Mouse (Mus musculus) CD8-positive naive resting alpha-beta T cell, adult 2 months (primary cell): ENCODE data around the gene Gm10053.
"Not testable (repeated sequence)": the region's sequence is repeated elsewhere in the genome, so short reads cannot be mapped to it uniquely, and the experiment has no call there.

Experiments
- DNase-seq, 2 experiments: peaks; one replicate each; pipeline ENCODE4 v3.0.0; 2022; ENCODE audit warnings: low read depth in 2 of 2, low spot score in 2 of 2

Gene Gm10053

GRCm38 (mm10) chr19:24875129-24875870, at the start of gene Gm10053:
TSS of gene Gm10053 (plus strand) at chr19:24875686.
- DNase-seq: not testable (repeated sequence)

- DNase-seq: no peak
These were observed 33.4 kb upstream of the Gm10053 start for GRCm38 (mm10) chr19:24842080-24842479.

- DNase-seq: no peak
These were observed 30.4 kb upstream of the Gm10053 start for GRCm38 (mm10) chr19:24845007-24845546.

- DNase-seq: no peak
These were observed 27.1 kb upstream of the Gm10053 start for GRCm38 (mm10) chr19:24848345-24848744.

GRCm38 (mm10) chr19:24848844-24849243, 26.6 kb upstream of the Gm10053 start:
- no peak for DNase-seq

- DNase-seq: no peak
These were observed 23.8 kb upstream of the Gm10053 start for GRCm38 (mm10) chr19:24851456-24852315.

- no peak for DNase-seq
These were observed 14.2 kb upstream of the Gm10053 start for GRCm38 (mm10) chr19:24861276-24861611.

- DNase-seq: no peak
These were observed 13.7 kb upstream of the Gm10053 start, which contains the start of gene Pgm5 for GRCm38 (mm10) chr19:24861612-24862451. TSS of gene Pgm5 (minus strand) at chr19:24861855.

GRCm38 (mm10) chr19:24865436-24865835, 10.1 kb upstream of the Gm10053 start:
- no peak for DNase-seq

GRCm38 (mm10) chr19:24871037-24871635, 4.3 kb upstream of the Gm10053 start:
- peak in 1 of 2 experiments; percentile 1 for DNase-seq

GRCm38 (mm10) chr19:24873873-24874272, 1.6 kb upstream of the Gm10053 start:
- DNase-seq: no peak

GRCm38 (mm10) chr19:24881237-24881636, 5.8 kb downstream of the Gm10053 start:
- DNase-seq: no peak

- peak in 1 of 2 experiments; percentile 18 for DNase-seq
These were observed 10.0 kb downstream of the Gm10053 start for GRCm38 (mm10) chr19:24885504-24885903.

GRCm38 (mm10) chr19:24886888-24887287, 11.4 kb downstream of the Gm10053 start:
- DNase-seq: no peak

- DNase-seq: no peak
These were observed 21.1 kb downstream of the Gm10053 start for GRCm38 (mm10) chr19:24896536-24896935.

- DNase-seq: no peak
These were observed 21.8 kb downstream of the Gm10053 start for GRCm38 (mm10) chr19:24897006-24897895.

GRCm38 (mm10) chr19:24897896-24898736, 22.6 kb downstream of the Gm10053 start:
- DNase-seq: no peak

- DNase-seq: no peak
These were observed 23.5 kb downstream of the Gm10053 start for GRCm38 (mm10) chr19:24898737-24899577.
